Mouse (Mus musculus): ENCODE data around the gene Fip1l1. TPM values are rescaled to one million over a fixed set of nuclear protein-coding genes. Genes with fewer than 3 reads are reported as not detected.

The Fip1l1 gene
- total RNA-seq (2014; fragmentation: Nextera tagmentation) (73.4 and 81.1 TPM in 2 replicates), total RNA-seq (2017) (114 and 130 TPM in 2 replicates)

DNA sequence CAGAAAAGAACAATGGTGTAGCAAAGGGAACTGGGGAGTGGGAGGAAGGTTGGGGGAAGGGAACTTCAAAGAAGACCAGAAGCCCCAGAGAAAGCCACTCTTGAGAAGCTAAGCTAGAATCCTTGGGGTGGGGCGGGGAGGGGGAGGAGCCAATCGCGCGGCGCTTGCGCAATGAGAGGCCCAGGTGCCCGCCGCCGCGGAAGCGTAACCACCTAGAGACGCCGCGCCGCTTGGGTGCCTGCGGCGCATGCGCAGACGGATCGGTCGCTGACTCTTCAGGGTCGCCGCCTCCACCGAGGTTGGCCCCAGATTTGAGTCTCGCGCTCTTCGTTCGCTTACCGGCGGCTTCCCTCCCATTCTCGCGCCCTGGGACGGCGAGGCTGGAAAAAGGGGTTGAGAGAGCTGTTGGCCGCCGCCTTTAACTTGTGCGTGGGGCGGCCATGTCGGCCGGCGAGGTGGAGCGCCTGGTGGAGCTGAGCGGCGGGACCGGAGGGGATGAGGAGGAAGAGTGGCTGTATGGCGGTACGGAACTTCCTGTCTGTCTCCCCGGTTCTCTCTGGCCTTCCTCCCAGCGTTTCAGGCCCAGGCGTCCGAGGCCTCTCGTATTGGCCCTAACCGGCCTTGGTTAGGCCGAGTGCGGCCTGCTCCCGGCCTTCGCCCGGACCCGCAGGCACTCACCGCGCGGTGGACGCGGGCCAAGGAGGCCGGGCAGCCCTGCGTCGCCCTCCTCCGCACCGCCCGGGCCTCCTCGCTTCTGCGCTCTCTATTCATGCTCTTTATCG is at the start of gene Fip1l1:
Gene Fip1l1, plus strand, starts transcription at position 210 of the 782 bp plus-strand sequence.
- ATAC-seq (replicated peaks; ENCODE audit: poor library complexity, severe bottlenecking): peak; percentile 66

DNA sequence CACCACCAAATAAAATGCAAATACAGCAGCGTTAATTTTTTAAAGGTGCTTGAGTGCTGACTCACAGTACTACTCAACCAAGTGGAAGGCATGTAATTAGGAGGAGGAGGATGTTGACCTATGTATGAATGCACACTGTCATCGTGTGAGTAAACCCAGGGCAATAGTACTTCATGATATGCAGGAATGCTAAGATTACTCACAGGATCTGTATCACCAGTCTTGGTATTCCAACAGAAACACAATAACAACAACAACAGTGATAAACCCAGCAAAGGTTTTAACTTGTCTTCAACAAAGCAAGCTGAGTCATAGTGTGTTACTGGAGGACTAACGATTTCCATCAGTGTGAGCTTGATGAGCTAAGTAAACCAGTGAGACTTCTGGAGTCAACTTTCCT is 42.5 kb upstream of the Fip1l1 start:
- ATAC-seq (replicated peaks; ENCODE audit: poor library complexity, severe bottlenecking): no peak

- ATAC-seq (replicated peaks; ENCODE audit: poor library complexity, severe bottlenecking): no peak
Measured at GRCm38 (mm10) chr5:74511686-74512085, 23.6 kb upstream of the Fip1l1 start.

DNA sequence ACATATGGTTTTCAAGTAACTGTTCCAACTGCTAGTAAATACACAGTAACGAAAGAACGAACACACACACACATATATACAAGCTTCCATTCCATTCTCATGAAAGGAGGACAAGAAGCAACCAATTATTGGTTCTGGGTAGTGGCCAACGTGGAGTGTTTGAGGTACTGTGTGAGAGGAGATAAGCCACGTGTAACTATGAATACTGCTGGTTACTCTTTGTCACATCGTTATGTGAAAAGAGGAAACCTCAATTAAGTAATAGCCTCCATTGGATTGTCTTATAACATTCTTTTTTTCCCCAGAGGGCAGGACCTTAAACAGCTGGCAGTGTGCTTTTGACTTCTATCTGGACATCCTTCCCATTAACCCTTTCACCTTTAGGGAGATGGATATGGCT is 8.2 kb upstream of the Fip1l1 start:
- peak; percentile 15; the same call in 1 of the 2 replicates for ATAC-seq (replicated peaks; ENCODE audit: poor library complexity, severe bottlenecking)

DNA sequence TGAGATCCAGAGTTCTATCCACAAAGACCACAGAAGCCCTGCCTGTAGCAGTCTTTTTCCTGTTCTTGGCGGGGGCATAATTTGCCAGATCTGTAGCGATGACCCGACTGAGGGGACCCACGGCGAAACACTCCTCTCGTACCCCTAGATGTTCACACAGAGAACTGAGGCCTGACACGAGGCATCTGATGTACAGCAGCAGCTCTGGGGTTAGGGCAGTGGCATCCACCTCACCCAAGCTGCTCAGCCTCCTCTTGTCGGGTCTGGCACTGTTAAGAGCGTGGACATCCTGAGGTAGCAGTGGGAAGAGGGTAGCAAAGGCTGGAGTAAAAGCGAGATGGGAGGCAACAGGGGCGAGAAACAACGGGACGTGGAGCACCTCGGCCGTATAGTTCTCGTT is 4.5 kb upstream of the Fip1l1 start:
- no peak for ATAC-seq (replicated peaks; ENCODE audit: poor library complexity, severe bottlenecking)

- ATAC-seq (replicated peaks; ENCODE audit: poor library complexity, severe bottlenecking): peak; percentile 81
Measured at GRCm38 (mm10) chr5:74531630-74532280, 3.5 kb upstream of the Fip1l1 start, which contains the start of gene Scfd2. TSS of gene Scfd2 (minus strand) at chr5:74531759.

DNA sequence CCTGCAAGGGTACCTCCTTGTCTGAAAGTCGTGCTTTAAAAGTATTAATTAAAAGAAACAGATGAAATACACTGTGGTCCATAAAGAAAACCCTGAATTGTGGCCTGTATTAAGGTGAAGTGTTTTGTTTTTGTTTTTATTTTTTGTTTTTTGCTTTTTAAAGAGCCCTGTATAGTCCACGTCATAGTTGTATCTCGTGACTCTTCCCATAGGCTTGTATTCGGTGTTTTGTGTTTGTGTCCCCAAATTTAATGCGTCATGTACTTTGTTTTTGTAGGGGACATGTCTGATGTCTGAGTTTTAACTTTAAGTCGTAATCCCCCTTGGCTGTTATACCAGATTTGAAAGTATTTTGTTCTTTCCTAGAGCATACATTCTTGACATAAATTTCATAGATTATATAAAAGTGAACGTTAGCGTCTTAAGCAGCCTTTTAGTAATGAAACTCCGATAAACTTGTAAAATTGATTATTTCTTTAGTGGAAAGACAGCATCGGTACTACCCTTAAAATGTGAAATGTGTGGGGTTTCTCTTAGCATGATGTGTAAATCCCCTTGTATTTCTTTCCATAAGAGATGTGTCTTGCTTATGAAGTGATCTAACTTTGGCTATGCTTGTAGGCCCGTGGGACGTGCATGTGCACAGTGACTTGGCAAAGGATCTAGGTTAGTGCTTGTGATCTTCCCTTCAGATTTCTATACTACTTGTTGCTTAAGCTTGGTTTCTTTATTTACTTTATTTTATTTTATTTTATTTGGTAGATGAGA is 1.1 kb downstream of the Fip1l1 start:
- no peak for ATAC-seq (replicated peaks; ENCODE audit: poor library complexity, severe bottlenecking)

GRCm38 (mm10) chr5:74545606-74546005 is 10.4 kb downstream of the Fip1l1 start:
- no peak for ATAC-seq (replicated peaks; ENCODE audit: poor library complexity, severe bottlenecking)

DNA sequence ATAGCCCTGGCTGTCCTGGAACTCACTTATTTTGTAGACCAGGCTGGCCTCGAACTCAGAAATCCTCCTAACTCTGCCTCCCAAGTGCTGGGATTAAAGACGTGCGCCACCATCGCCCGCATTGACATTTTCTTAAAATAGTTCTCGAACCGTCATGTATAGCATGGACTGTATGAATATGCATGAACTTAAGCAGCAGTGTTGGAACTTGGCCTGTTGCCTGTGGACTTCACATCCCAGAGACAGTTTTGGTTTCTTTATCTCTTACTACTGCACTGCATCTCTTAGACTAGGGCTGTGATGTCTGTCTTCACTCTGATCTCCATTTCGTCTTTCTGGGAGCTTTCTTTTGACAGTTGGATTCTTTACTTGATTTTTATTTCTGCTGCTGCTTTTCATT is 14.3 kb downstream of the Fip1l1 start:
- ATAC-seq (replicated peaks; ENCODE audit: poor library complexity, severe bottlenecking): no peak

- ATAC-seq (replicated peaks; ENCODE audit: poor library complexity, severe bottlenecking): no peak
Measured at GRCm38 (mm10) chr5:74561151-74561550, 25.9 kb downstream of the Fip1l1 start.

DNA sequence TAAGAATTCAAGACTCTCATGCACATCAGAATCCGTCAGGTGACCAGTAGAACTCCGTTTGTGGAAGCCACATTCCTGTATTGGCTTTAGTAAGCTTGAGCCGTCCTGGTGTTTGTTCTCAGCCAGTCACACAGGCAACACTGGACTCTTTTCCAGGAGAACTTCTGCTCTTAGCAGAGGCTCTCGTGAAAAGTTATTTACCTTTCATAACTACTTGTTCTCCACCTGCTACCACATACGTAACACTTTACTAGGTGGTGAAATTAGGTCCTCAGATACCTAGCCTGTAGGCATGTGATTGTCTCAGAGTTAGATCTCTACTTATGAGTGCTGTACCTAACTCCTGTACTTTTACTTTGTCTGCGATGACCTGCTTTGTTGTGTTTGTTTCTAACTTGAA is 36.5 kb downstream of the Fip1l1 start:
- no peak for ATAC-seq (replicated peaks; ENCODE audit: poor library complexity, severe bottlenecking)

- ATAC-seq (replicated peaks; ENCODE audit: poor library complexity, severe bottlenecking): no peak
Measured at GRCm38 (mm10) chr5:74589133-74589532, 53.9 kb downstream of the Fip1l1 start.

DNA sequence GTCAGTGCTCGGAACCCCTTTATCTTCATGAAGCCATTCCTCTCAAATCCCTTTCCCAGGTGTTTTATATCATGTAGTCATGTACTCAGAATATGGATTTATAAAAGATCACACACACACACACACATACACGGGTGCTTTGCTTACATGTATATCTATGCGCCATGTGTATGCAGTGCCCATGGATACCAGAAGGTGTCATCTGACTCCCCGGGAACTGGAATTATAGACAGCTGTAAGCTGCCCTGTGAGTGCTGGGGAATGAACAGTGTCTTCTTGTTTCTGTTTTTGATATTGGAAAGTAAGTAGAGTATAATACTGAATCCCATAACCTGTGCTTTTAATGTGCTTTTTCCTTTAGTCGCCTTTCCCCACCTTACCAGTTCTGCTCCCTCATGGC is 56.2 kb downstream of the Fip1l1 start:
- no peak for ATAC-seq (replicated peaks; ENCODE audit: poor library complexity, severe bottlenecking)

GRCm38 (mm10) chr5:74593147-74593546 is 57.9 kb downstream of the Fip1l1 start:
- ATAC-seq (replicated peaks; ENCODE audit: poor library complexity, severe bottlenecking): no peak

DNA sequence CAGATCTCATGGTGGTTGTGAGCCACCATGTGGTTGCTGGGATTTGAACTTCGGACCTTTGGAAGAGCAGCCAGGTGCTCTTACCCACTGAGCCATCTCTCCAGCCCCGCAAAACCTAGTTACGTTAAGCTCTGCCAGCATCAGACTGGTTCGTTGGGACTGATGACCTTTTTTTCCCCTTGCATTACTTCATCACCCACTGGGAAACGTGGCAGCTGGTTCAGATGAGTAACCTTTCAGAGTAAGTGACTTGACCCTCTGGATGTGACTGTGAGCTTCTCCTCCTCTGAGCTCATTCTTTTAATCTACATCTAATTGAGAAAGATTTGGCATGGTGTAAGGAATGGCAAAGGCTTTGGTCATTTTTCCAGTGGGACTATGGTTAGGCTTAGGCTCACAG is 64.8 kb downstream of the Fip1l1 start:
- ATAC-seq (replicated peaks; ENCODE audit: poor library complexity, severe bottlenecking): no peak

- ATAC-seq (replicated peaks; ENCODE audit: poor library complexity, severe bottlenecking): no peak
Measured at GRCm38 (mm10) chr5:74601171-74601570, 65.9 kb downstream of the Fip1l1 start.

GRCm38 (mm10) chr5:74601965-74602364 is 66.7 kb downstream of the Fip1l1 start:
- ATAC-seq (replicated peaks; ENCODE audit: poor library complexity, severe bottlenecking): no peak

- no peak for ATAC-seq (replicated peaks; ENCODE audit: poor library complexity, severe bottlenecking)
Measured at GRCm38 (mm10) chr5:74602371-74602770, 67.1 kb downstream of the Fip1l1 start.

- ATAC-seq (replicated peaks; ENCODE audit: poor library complexity, severe bottlenecking): no peak
Measured at GRCm38 (mm10) chr5:74603306-74603705, 68.1 kb downstream of the Fip1l1 start.

DNA sequence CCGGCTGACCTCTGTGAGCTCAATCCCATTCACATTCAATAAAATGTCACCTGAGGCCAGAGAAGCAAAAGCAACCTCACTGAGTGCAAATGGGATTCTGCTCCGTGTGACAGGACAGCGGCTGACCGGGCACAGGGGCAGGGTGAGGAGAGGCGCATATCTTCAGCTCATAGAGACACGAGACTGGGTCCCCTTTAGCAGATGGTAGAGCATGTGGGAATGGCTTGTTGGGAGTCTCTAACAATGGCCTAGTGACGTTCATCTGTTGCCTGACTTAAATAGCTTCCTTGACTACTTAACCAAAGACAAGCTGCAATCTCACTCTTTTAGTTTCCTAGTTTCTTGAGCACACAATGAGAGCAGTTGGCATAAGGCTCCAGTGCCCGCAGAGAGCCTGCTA is 71.0 kb downstream of the Fip1l1 start:
- ATAC-seq (replicated peaks; ENCODE audit: poor library complexity, severe bottlenecking): no peak

DNA sequence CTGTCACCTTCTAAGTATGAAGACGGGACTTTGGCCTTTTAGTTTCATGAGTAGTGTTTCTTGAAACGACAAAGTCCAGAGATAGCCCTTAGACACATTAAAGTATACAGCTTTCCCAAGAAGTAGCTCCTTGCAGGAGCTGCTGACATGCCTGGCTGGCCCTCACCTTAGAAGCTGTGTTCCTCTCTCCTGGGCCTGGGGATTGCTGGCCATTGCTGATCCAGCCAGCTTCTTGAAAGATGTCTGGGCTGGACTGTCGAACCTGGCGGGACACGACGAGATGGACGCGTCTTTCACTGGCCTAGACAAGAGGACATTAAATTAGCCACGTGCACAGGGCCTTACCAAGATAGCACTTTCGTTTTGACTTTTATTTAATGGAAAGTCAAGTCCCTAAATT is 75.3 kb downstream of the Fip1l1 start:
- ATAC-seq (replicated peaks; ENCODE audit: poor library complexity, severe bottlenecking): no peak

Measured in granulocyte monocyte progenitor cell, adult 5-6 weeks (primary cell).